Mouse (Mus musculus): ENCODE results near the gene Wdr63.

GRCm38 (mm10) chr3:146013490-146013889, 94.4 kb downstream of the Wdr63 start:
- TF ChIP-seq EP300 (IDR thresholded peaks at IDR 0.05; ENCODE audit: insufficient read depth, low read depth, low read length) (no peak), POLR2A (IDR thresholded peaks at IDR 0.05; ENCODE audit: insufficient read depth, low read depth, low read length) (no peak)

All from heart, adult 2 months (tissue).